Mouse (Mus musculus) midbrain, embryonic 12.5 days (tissue): Measurements from ENCODE around the gene Hint2. TPM values are rescaled to one million over a fixed set of nuclear protein-coding genes. Genes with fewer than 3 reads are reported as not detected.

Source experiments
- ATAC-seq: fragments of 200-750 bp; cut with Nextera tagmentation; 2 replicates; pipeline ENCODE4 v1.8.0; 2017; ENCODE audit warnings: low read depth, moderate TSS enrichment, moderate library complexity; ENCODE audit not compliant: low FRiP score
- H3K27ac ChIP-seq: fragments of 300-500 bp; sonication (generic); replicated peaks from 2 replicates; pipeline ENCODE4 v1.5.1; 2016; ENCODE audit warnings: mild to moderate bottlenecking
- H3K27me3 ChIP-seq: fragments of 300-500 bp; sonication (generic); 2 replicates; pipeline ENCODE4 v1.6.1; 2016; ENCODE audit warnings: mild to moderate bottlenecking
- H3K36me3 ChIP-seq: fragments of 300-500 bp; sonication (generic); 2 replicates; pipeline ENCODE4 v1.6.1; 2016
- H3K4me1 ChIP-seq: fragments of 300-500 bp; sonication (generic); 2 replicates; pipeline ENCODE4 v1.6.1; 2016
- H3K4me2 ChIP-seq: fragments of 300-500 bp; sonication (generic); replicated peaks from 2 replicates; pipeline ENCODE4 v1.6.1; 2016; ENCODE audit warnings: mild to moderate bottlenecking, moderate library complexity
- H3K4me3 ChIP-seq: fragments of 300-500 bp; sonication (generic); 2 replicates; pipeline ENCODE4 v1.5.1; 2016; ENCODE audit warnings: mild to moderate bottlenecking
- H3K9ac ChIP-seq: fragments of 300-500 bp; sonication (generic); replicated peaks from 2 replicates; pipeline ENCODE4 v1.6.1; 2016; ENCODE audit warnings: mild to moderate bottlenecking, moderate library complexity
- H3K9me3 ChIP-seq: fragments of 300-500 bp; sonication (generic); 2 replicates; pipeline ENCODE4 v1.6.1; 2016; ENCODE audit warnings: mild to moderate bottlenecking
- WGBS: fragments of 180-500 bp; shearing (Covaris S2); methylation state at CpG from one replicate; pipeline ENCODE4 v1.1.7; 2016; 5-methylcytosine and 5-hydroxymethylcytosine counted together
- microRNA-seq: library from miRNA; unstranded; fragments of <30 nt; microRNA quantifications from one replicate; pipeline ENCODE4, GENCODE M21; 2017
- polyA plus RNA-seq: library from polyadenylated mRNA; unstranded; fragments of >200 nt; fragmentation: Nextera tagmentation; extraction: Ambion mirVana; gene quantifications from 2 replicates; pipeline ENCODE4 v1.2.1, GENCODE M21; 2016

Gene Hint2
- polyA plus RNA-seq, 1 experiment from 2014 or later = 71.8 TPM

DNA sequence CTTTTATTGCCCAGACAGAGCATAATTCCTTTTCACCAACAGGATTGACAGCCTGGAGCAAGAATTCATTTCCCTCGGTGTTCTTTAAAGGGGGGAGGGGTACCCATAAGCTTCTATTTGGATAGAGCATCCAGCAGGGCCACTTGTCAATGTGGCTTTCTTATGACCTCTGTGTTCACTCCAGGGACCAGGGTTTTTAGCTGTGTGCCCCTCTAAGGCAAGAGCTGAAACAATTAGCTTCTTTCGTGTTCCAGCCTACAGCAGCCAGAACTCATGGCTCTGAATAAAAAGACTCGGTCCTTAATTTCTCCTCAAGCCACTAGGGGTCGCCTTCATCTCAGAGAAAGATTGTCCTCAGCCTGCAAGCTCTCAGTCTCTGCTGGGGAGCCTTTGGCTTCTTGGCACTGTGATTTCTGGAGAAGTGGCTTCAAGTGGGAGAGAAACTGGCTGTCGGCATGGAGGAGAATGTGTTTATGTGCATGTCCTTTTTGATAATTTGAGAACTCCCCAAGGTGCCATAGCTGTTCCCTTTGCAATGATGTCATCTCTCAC, 26.2 kb downstream of the Hint2 start:
- peaks cover 33% of the 10 kb centered on the region for H3K4me1 ChIP-seq
- H3K36me3 ChIP-seq = no peaks in the 10 kb centered on the region
- no peak overlapping the region for H3K9ac ChIP-seq
- peak; percentile 62 for ATAC-seq
- 1% methylated on average over 5 of the region's 5 CpGs for WGBS
- H3K27ac ChIP-seq = peak overlapping the region; percentile 86
- H3K9me3 ChIP-seq = peaks cover 8% of the 10 kb centered on the region; the same call in 1 of the 2 replicates
- H3K27me3 ChIP-seq = peaks cover 23% of the 10 kb centered on the region
- H3K4me3 ChIP-seq = no peak overlapping the region
- peak overlapping the region; percentile 80 for H3K4me2 ChIP-seq

DNA sequence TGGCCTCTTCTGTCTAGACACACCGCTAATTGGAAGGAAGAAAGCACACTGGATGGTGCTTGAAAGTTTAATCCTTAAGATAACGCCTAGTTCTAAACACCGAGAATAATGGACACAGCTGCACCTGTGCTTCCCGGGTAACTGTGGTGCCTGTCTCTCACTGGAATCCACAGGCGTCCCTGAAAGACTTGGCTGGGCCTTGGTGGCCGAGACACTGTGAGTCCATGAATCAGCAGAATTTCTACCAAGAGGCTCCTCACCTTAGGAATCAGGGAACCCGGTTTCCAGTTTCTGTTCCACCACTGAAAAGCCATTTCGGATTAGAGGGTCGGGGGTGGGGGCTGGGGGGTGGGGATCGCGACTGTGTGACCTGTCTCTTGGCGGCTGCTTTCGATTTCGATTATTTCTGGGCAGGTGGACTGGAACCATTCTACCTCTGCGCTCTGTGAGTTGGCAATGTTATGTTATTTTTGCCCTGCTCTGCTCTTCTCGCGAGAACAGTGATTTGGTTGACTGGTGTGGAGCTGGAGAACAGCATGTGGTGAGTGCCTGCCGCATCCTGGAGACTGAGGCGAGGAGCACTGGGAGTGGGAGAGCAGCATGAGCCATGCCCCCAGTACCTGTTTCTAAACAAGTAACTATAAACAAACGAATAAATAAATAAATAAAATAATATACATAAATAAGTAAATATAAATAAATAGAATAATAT, 27.0 kb downstream of the Hint2 start:
- peaks cover 15% of the 10 kb centered on the region; the same call in 1 of the 2 replicates for H3K9me3 ChIP-seq
- peaks cover 31% of the 10 kb centered on the region for H3K4me1 ChIP-seq
- H3K27ac ChIP-seq = no peak overlapping the region
- peak overlapping the region; percentile 27 for H3K4me2 ChIP-seq
- H3K36me3 ChIP-seq = no peaks in the 10 kb centered on the region
- 38% methylated on average over 20 of the region's 20 CpGs for WGBS
- H3K9ac ChIP-seq = no peak overlapping the region
- no peak for ATAC-seq
- H3K27me3 ChIP-seq = peaks cover 23% of the 10 kb centered on the region
- H3K4me3 ChIP-seq = no peak overlapping the region

DNA sequence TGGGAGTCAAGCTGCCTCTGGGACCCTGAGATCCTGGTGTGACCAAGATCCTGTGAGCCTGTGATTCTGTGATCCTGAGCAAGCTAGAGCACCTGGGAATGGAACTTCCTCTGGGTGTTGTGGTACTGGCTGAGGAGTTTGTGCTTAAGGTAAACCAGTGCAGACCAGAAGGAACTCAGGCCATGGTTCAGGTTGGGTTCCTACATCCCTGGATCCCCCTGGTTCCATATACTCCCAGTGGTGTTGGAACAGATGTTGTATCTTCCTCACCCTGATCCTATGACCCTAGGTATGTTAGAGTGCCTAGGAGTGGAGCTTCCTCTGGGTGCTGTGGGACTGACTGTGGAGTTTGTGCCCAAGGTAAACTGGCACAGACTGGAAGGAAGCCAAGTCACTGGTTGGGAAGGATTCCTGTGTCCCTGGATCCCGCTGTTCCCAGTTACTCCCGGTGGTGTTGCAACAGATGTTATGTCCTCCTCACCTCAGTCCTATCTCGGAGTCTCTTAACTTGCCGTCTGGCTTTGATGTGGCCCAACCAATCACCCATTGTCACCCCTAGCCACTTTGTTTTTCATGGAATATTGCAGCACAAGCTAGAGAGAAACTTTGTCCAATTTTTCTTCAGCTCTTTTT, 36.0 kb downstream of the Hint2 start:
- Histone ChIP-seq H3K27ac (no peak overlapping the region), H3K27me3 (no peaks in the 10 kb centered on the region; the same call in 1 of the 2 replicates), H3K4me2 (no peak overlapping the region), H3K9ac (no peak overlapping the region), H3K4me1 (no peaks in the 10 kb centered on the region), H3K9me3 (peaks cover 9% of the 10 kb centered on the region; the same call in 1 of the 2 replicates), H3K4me3 (no peak overlapping the region), H3K36me3 (no peaks in the 10 kb centered on the region)
- WGBS = 83% methylated on average over 4 of the region's 4 CpGs
- no peak for ATAC-seq

DNA sequence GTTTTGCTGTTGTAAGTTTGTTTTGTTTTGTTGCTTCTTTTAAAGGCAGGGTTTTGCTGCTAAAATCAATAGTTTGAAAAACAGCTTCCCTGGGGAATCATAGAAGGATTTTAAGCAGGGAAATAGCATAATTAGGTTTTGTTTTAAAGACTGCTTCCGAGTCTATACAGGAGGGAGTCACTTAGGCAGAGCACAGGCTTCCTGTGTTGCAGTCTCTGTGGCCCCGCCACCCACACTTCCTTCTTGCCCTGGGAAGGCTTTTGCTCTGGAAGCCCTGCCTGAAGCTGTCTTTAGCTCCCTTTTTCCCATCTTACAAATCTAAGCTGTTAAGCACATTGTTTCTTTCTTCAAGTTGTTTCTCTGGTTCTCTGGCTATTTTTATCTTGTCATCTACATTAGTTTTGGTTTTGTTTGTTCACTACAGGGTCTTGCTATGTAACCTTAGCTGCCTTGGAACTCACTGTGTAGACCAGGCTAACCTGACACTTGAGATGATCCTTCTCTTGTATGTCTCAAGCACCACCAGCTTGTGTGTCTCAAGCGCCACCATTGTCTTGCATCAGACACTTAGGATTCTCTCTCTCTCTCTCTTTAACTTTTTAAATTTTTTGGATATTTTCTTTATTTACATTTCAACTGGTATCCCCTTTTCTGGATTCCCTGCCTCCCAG, 43.1 kb downstream of the Hint2 start:
- H3K9me3 ChIP-seq = no peaks in the 10 kb centered on the region
- no peak overlapping the region for H3K9ac ChIP-seq
- no peak overlapping the region for H3K27ac ChIP-seq
- H3K4me2 ChIP-seq = no peak overlapping the region
- H3K4me1 ChIP-seq = no peaks in the 10 kb centered on the region
- H3K4me3 ChIP-seq = no peak overlapping the region
- no peak for ATAC-seq
- no peaks in the 10 kb centered on the region for H3K36me3 ChIP-seq
- no peaks in the 10 kb centered on the region for H3K27me3 ChIP-seq
- WGBS = 63% methylated on average over 3 of the region's 3 CpGs

DNA sequence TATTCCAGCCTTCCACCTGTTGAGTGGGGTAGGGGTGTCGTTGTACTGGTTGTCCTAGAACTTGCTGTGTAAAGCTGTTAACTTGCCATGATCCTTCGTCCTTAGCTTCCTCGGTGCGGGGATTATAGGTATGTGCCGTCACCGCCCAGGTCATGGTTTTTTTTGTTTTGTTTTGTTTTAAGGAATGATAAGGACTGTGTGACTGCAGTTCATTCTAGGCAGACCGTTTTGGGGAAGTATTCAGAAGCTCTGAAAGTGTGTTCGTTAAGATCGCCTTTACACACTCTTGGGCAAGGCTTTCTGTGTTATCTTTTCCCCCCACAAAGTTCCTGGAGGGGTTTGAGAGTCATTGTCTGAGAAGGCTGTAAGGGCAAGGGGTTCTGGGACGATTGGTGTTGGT, 43.7 kb downstream of the Hint2 start:
- Histone ChIP-seq H3K9ac (no peak overlapping the region), H3K4me1 (no peaks in the 10 kb centered on the region), H3K36me3 (no peaks in the 10 kb centered on the region), H3K27ac (no peak overlapping the region), H3K27me3 (no peaks in the 10 kb centered on the region), H3K4me3 (no peak overlapping the region), H3K4me2 (no peak overlapping the region), H3K9me3 (no peaks in the 10 kb centered on the region)
- ATAC-seq = no peak
- WGBS = 79% methylated on average over 10 of the region's 10 CpGs

DNA sequence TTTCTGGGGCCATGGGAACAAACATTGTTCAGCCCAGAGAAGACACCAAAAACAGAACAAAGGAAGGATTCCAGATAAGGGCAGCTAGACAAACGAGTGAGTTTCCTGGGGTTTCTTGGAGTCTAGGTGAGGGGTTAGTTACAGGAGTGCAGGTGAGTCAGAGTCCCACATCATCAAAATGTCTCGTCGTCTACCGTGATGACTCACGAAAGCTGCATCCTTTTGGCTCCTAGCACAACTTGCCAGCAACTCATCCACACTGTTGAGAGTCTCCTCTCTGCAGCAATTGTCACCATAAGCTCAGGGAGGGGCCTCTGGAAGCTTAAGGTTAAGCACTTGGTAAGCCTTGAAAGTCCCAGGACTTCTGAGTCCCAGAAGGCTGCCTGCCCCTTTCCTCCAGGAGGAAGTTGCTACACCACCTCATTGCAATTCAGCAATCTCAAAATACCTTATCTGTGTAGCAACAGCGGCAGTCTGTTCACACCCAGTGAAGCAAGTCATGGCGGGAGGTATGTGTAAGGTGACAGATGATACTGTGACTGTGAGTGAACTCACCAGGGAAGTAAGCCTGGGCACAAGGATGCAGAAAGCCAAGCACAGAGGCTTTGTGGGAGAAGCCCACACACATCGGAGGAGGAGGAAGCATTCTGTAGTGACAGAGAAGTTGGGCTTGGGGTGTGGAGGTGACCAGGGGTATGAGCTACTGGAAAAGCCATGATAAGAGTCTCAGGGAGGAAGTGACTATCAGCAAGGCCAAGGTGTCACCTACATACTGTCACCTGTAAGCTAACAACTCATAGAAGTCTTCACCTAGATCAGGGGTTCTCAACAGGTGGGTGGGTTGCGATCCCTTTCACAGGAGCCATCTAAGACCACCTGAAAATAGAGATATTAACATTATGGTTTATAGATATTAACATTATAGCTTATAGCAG, 51.2 kb downstream of the Hint2 start:
- H3K9ac ChIP-seq = no peak overlapping the region
- no peaks in the 10 kb centered on the region for H3K9me3 ChIP-seq
- H3K4me1 ChIP-seq = no peaks in the 10 kb centered on the region
- ATAC-seq = no peak
- H3K4me3 ChIP-seq = no peak overlapping the region
- no peak overlapping the region for H3K4me2 ChIP-seq
- WGBS = 80% methylated on average over 9 of the region's 9 CpGs
- H3K36me3 ChIP-seq = no peaks in the 10 kb centered on the region
- H3K27me3 ChIP-seq = no peaks in the 10 kb centered on the region
- H3K27ac ChIP-seq = no peak overlapping the region

Small RNA genes within 50 kb of the gene (microRNA-seq; reads per million reads assigned to microRNA genes)
- not detected for gene Gm25262

Other genes starting within 250 kb of the Hint2 start
- gene Fam166b, start 227.3 kb downstream of the Hint2 start, polyA plus RNA-seq = 0.28 and 0.38 TPM in 2 replicates
- 12.7 and 15.0 TPM in 2 replicates for gene Tesk1, start 214.5 kb downstream of the Hint2 start, polyA plus RNA-seq
- gene Cd72, start 201.8 kb downstream of the Hint2 start, polyA plus RNA-seq = 2.0 and 2.9 TPM in 2 replicates
- gene Sit1, start 172.7 kb downstream of the Hint2 start, polyA plus RNA-seq = not detected in 2 replicates
- 45.0 and 47.9 TPM in 2 replicates for gene Ccdc107, start 163.6 kb downstream of the Hint2 start, polyA plus RNA-seq
- 33.1 TPM in 2 replicates for gene Arhgef39, start 156.8 kb downstream of the Hint2 start, polyA plus RNA-seq
- 0.52 and 0.61 TPM in 2 replicates for gene Car9, start 149.5 kb downstream of the Hint2 start, polyA plus RNA-seq
- 46.0 and 61.3 TPM in 2 replicates for gene Tpm2, start 132.7 kb downstream of the Hint2 start, polyA plus RNA-seq
- gene Creb3, start 94.1 kb downstream of the Hint2 start, polyA plus RNA-seq = 48.8 and 64.1 TPM in 2 replicates
- gene Tln1, start 93.8 kb downstream of the Hint2 start, polyA plus RNA-seq = 64.5 and 64.6 TPM in 2 replicates
- gene Rgp1, start 77.8 kb downstream of the Hint2 start, polyA plus RNA-seq = 31.8 and 37.2 TPM in 2 replicates
- gene Gba2, start 77.6 kb downstream of the Hint2 start, polyA plus RNA-seq = 49.2 and 52.6 TPM in 2 replicates
- 0.51 and 1.8 TPM in 2 replicates for gene Msmp, start 72.0 kb downstream of the Hint2 start, polyA plus RNA-seq
- gene Npr2, start 24.5 kb downstream of the Hint2 start, polyA plus RNA-seq = 24.9 TPM in 2 replicates
- 3.9 TPM in 2 replicates for gene Spag8, start 2.9 kb downstream of the Hint2 start, polyA plus RNA-seq
- 11.9 and 14.7 TPM in 2 replicates for gene Tmem8b, start 12.5 kb upstream of the Hint2 start, polyA plus RNA-seq
- gene Fam221b, start 12.7 kb upstream of the Hint2 start, polyA plus RNA-seq = 2.8 and 2.9 TPM in 2 replicates
- gene Olfr70, start 44.3 kb upstream of the Hint2 start, polyA plus RNA-seq = not detected in 2 replicates
- gene Olfr71, start 53.8 kb upstream of the Hint2 start, polyA plus RNA-seq = not detected in 2 replicates
- gene Hrct1, start 70.7 kb upstream of the Hint2 start, polyA plus RNA-seq = 0.11 and 0.16 TPM in 2 replicates
- gene Spaar, start 73.6 kb upstream of the Hint2 start, polyA plus RNA-seq = not detected in 2 replicates
- not detected in 2 replicates for gene Olfr159, start 114.5 kb upstream of the Hint2 start, polyA plus RNA-seq
- gene Olfr156, start 167.4 kb upstream of the Hint2 start, polyA plus RNA-seq = not detected in 2 replicates
- gene Olfr157, start 183.7 kb upstream of the Hint2 start, polyA plus RNA-seq = not detected in 2 replicates
- not detected in 2 replicates for gene Olfr155, start 195.1 kb upstream of the Hint2 start, polyA plus RNA-seq
- gene Reck, start 219.1 kb upstream of the Hint2 start, polyA plus RNA-seq = 12.0 and 15.1 TPM in 2 replicates